Comparison of ENCODE assay signal across 8 mouse cellular contexts in genomic region chr13:50958051-50958883, GRCm38 (mm10).
DNase-seq lines count a peak whose midpoint lies in the region; ATAC-seq and TF ChIP-seq lines count a peak whose summit lies in the region.

No protein-coding gene starts in this region.

- TF ChIP-seq CTCF in bone marrow macrophage, adult 2 months (IDR thresholded peaks at IDR 0.05; ENCODE audit: low read depth, low read length), result no peak
- TF ChIP-seq CTCF in cerebellum, adult 2 months (IDR thresholded peaks at IDR 0.05; ENCODE audit: borderline replicate concordance, insufficient read depth, low read depth, low read length), result no peak

- no peaks in the 10 kb centered on the region for H3K9me3 ChIP-seq in kidney, embryonic 15.5 days (replicated peaks)
- H3K9me3 ChIP-seq in forebrain, embryonic 11.5 days (ENCODE audit: control insufficient read depth, low read length), result no peaks in the 10 kb centered on the region

- no peak overlapping the region for H3K27ac ChIP-seq in bone marrow macrophage, adult 2 months (ENCODE audit: insufficient read depth, low read depth, low read length)
- no peak overlapping the region for H3K27ac ChIP-seq in kidney, embryonic 15.5 days
- no peak overlapping the region for H3K27ac ChIP-seq in forebrain, embryonic 11.5 days (ENCODE audit: low read depth, low read length)
- no peak overlapping the region for H3K27ac ChIP-seq in cerebellum, adult 2 months (ENCODE audit: insufficient read depth, low read length)

- no peaks in the 10 kb centered on the region; the same call in 1 of the 2 replicates for H3K4me1 ChIP-seq in bone marrow macrophage, adult 2 months (ENCODE audit: control insufficient read depth, insufficient read depth, low read length)
- peaks cover 12% of the 10 kb centered on the region; the same call in 1 of the 2 replicates for H3K4me1 ChIP-seq in kidney, embryonic 15.5 days
- H3K4me1 ChIP-seq in forebrain, embryonic 11.5 days (replicated peaks; ENCODE audit: control insufficient read depth, insufficient read depth, low read length), result no peaks in the 10 kb centered on the region
- H3K4me1 ChIP-seq in cerebellum, adult 2 months (ENCODE audit: control insufficient read depth, insufficient read depth, low read length), result no peaks in the 10 kb centered on the region

- no peaks in the 10 kb centered on the region for H3K36me3 ChIP-seq in kidney, embryonic 15.5 days
- no peaks in the 10 kb centered on the region for H3K36me3 ChIP-seq in forebrain, embryonic 11.5 days (ENCODE audit: control insufficient read depth, insufficient read depth, low read length)

- no peak for TF ChIP-seq POLR2A in bone marrow macrophage, adult 2 months (IDR thresholded peaks at IDR 0.05; ENCODE audit: borderline replicate concordance, low read depth, low read length)
- TF ChIP-seq POLR2A in cerebellum, adult 2 months (IDR thresholded peaks at IDR 0.05; ENCODE audit: borderline replicate concordance, insufficient read depth, low read length), result no peak

- ATAC-seq in CD4-positive, CD25-positive, alpha-beta regulatory T cell, adult 4 months, result no peak
- no peak for ATAC-seq in kidney, embryonic 15.5 days (replicated peaks; ENCODE audit: low FRiP score)
- no peak for ATAC-seq in forebrain, embryonic 11.5 days (replicated peaks; ENCODE audit: low FRiP score)

- no peaks in the 10 kb centered on the region for H3K27me3 ChIP-seq in kidney, embryonic 15.5 days
- no peaks in the 10 kb centered on the region for H3K27me3 ChIP-seq in forebrain, embryonic 11.5 days (ENCODE audit: control insufficient read depth, insufficient read depth, low read length)
- H3K27me3 ChIP-seq in cerebellum, adult 2 months (ENCODE audit: control insufficient read depth, insufficient read depth, low read length), result no peaks in the 10 kb centered on the region

- DNase-seq in CD4-positive, CD25-positive, alpha-beta regulatory T cell, adult 2 months (ENCODE audit: low read depth, low spot score), result peak; percentile 18
- DNase-seq in 3T3-L1 (ENCODE audit: low read depth, low spot score), result peak; percentile 5
- DNase-seq in right cerebral cortex, postnatal 36 days (ENCODE audit: low spot score in 2 of 2), result no peak
- DNase-seq in forebrain, embryonic 11.5 days (ENCODE audit: low spot score), result no peak
- DNase-seq in cerebellum, adult 2 months, result no peak

- H3K4me2 ChIP-seq in kidney, embryonic 15.5 days, result peak overlapping the region; percentile 57
- H3K4me2 ChIP-seq in forebrain, embryonic 11.5 days (ENCODE audit: low read depth, low read length, severe bottlenecking), result no peak overlapping the region

- peak overlapping the region; percentile 33 for H3K4me3 ChIP-seq in bone marrow macrophage, adult 2 months (ENCODE audit: insufficient read depth, low read length)
- H3K4me3 ChIP-seq in kidney, embryonic 15.5 days (replicated peaks), result peak overlapping the region; percentile 25
- no peak overlapping the region for H3K4me3 ChIP-seq in forebrain, embryonic 11.5 days (ENCODE audit: low read depth, low read length)
- no peak overlapping the region for H3K4me3 ChIP-seq in cerebellum, adult 2 months (replicated peaks; ENCODE audit: insufficient read depth, low read depth, low read length)

- H3K9ac ChIP-seq in kidney, embryonic 15.5 days, result no peak overlapping the region
- no peak overlapping the region for H3K9ac ChIP-seq in forebrain, embryonic 11.5 days (ENCODE audit: low read length)

- 23% methylated on average over 20 of the region's 20 CpGs for WGBS in kidney, embryonic 15.5 days
- WGBS in forebrain, embryonic 11.5 days, result 76% methylated on average over 20 of the region's 20 CpGs
- 70% methylated on average over 20 of the region's 20 CpGs for WGBS in cerebellum, adult 2 months

Comparison
In these comparisons a context has a peak if more than half of its experiments do, and no peak if none do; other contexts are left out.
1. DNase-seq: peak in CD4-positive, CD25-positive, alpha-beta regulatory T cell, adult 2 months (single experiment) and 3T3-L1 (single experiment); none in right cerebral cortex, postnatal 36 days (0 of 2), forebrain, embryonic 11.5 days (single experiment) and cerebellum, adult 2 months (0 of 2).
2. H3K4me3 ChIP-seq: peak in bone marrow macrophage, adult 2 months (single experiment) and kidney, embryonic 15.5 days (single experiment); none in forebrain, embryonic 11.5 days (single experiment) and cerebellum, adult 2 months (single experiment).